Mouse (Mus musculus): ENCODE results near the gene Plscr2. TPM values are rescaled to one million over a fixed set of nuclear protein-coding genes. Genes with fewer than 3 reads are reported as not detected.

Gene Plscr2
- polyA plus RNA-seq, 1 experiment from 2014 or later = not detected

DNA sequence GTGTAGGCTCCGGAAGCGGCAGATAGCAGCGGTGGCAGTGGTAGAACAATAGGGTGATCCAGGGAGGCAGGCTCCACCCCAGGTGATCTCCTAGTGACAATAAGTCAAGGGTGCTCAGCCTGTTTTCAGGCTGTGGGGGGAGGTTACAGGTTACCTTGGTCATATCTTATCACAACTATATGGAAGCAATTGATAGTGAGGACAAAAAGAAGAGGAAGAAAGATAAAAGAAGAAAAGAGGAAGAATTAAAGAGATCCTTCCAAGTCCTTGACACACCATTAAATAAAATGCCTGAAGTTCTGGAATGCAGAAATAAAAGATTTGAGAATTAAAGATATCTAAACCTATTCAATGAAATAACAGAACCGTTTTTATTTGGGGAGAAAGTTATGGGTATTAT, 51.4 kb downstream of the Plscr2 start:
- Histone ChIP-seq H3K36me3 (ENCODE audit: control insufficient read depth, insufficient read depth, low read length) (no peaks in the 10 kb centered on the region), H3K9me3 (ENCODE audit: control insufficient read depth, low read length) (no peaks in the 10 kb centered on the region), H3K4me3 (ENCODE audit: low read depth, low read length) (no peak overlapping the region), H3K4me1 (ENCODE audit: control insufficient read depth, insufficient read depth, low read length) (no peaks in the 10 kb centered on the region), H3K4me2 (ENCODE audit: low read depth) (no peak overlapping the region), H3K27ac (ENCODE audit: low read depth, low read length) (no peak overlapping the region), H3K27me3 (ENCODE audit: control insufficient read depth, insufficient read depth, low read length) (no peaks in the 10 kb centered on the region), H3K9ac (ENCODE audit: low read length) (no peak overlapping the region)
- DNase-seq (ENCODE audit: low spot score) = no peak
- ATAC-seq (ENCODE audit: insufficient read depth, low FRiP score, low TSS enrichment) = no peak
- WGBS = 85% methylated on average over 4 of the region's 4 CpGs

DNA sequence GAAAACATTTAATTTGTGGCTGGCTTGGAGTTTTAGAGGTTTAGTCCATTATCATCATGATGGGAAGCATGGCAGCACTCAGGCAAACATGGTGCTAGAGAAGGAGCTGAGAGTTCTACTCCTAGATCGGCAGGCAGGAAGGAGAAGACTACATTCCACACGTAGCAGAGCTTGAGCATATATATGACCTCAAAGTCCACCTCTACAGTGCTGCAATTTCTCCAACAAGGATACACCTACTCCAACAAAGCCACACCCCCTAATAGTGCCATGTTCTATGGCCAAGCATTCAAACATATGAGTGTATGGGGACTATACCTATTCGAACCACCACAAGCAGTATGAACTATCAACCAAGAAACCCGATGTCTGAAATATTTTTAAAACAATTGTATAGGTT, 56.0 kb downstream of the Plscr2 start:
- Histone ChIP-seq H3K9ac (ENCODE audit: low read length) (no peak overlapping the region), H3K4me2 (ENCODE audit: low read depth) (no peak overlapping the region), H3K27me3 (ENCODE audit: control insufficient read depth, insufficient read depth, low read length) (no peaks in the 10 kb centered on the region), H3K27ac (ENCODE audit: low read depth, low read length) (no peak overlapping the region), H3K4me3 (ENCODE audit: low read depth, low read length) (no peak overlapping the region), H3K4me1 (ENCODE audit: control insufficient read depth, insufficient read depth, low read length) (no peaks in the 10 kb centered on the region), H3K36me3 (ENCODE audit: control insufficient read depth, insufficient read depth, low read length) (no peaks in the 10 kb centered on the region), H3K9me3 (ENCODE audit: control insufficient read depth, low read length) (no peaks in the 10 kb centered on the region)
- ATAC-seq (ENCODE audit: insufficient read depth, low FRiP score, low TSS enrichment) = no peak
- no peak for DNase-seq (ENCODE audit: low spot score)
- 91% methylated on average over 4 of the region's 4 CpGs for WGBS

DNA sequence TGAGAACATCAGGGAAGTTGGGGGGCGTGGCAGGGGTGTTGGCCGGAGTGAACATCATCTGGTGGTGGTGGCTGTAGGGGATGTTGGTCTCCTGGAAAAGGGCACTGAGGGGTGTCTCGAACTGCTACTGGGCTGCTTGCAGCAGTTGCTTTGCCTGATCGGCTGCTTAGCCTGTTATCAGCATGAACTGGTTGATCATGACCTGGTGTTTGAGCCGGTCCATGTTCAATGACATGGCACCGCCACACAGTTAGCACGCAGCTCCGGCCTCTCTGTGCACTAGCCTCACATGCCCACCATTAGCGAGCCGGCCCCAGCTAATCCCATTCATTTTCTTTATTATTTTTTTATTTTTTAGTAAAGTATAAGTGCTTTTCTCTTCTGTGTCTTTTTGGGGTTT, 59.4 kb downstream of the Plscr2 start:
- no peak for ATAC-seq (ENCODE audit: insufficient read depth, low FRiP score, low TSS enrichment)
- no peaks in the 10 kb centered on the region for H3K9me3 ChIP-seq (ENCODE audit: control insufficient read depth, low read length)
- H3K4me2 ChIP-seq (ENCODE audit: low read depth) = no peak overlapping the region
- H3K4me1 ChIP-seq (ENCODE audit: control insufficient read depth, insufficient read depth, low read length) = no peaks in the 10 kb centered on the region
- DNase-seq (ENCODE audit: low spot score) = no peak
- no peak overlapping the region for H3K27ac ChIP-seq (ENCODE audit: low read depth, low read length)
- H3K27me3 ChIP-seq (ENCODE audit: control insufficient read depth, insufficient read depth, low read length) = no peaks in the 10 kb centered on the region
- no peaks in the 10 kb centered on the region for H3K36me3 ChIP-seq (ENCODE audit: control insufficient read depth, insufficient read depth, low read length)
- WGBS = 94% methylated on average over 10 of the region's 10 CpGs
- no peak overlapping the region for H3K9ac ChIP-seq (ENCODE audit: low read length)
- no peak overlapping the region for H3K4me3 ChIP-seq (ENCODE audit: low read depth, low read length)

DNA sequence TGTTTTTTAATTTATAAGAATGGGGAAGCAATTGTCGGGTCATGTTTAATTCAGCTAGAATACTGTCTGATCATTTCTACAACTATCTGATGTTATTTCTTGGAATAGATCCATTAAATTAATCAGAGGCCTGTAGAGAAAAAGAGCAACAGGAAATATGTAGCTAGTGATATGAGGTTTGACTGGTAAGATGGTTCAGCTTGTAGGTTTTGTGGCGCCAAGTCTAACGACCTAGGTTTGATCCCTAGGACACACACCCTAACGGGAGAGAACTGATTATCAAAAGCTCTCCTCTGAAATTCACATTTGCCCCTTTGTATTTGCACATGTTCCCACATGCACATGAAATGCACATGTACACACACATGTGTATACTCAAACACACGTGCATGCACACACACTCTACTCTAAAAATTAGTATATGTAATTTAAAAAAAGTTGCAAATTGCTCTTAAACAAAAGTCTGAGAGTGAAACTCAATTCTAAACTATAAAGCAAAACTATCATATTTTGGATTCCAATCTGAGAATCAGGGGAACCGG, 59.9 kb downstream of the Plscr2 start:
- no peak overlapping the region for H3K4me3 ChIP-seq (ENCODE audit: low read depth, low read length)
- no peak for ATAC-seq (ENCODE audit: insufficient read depth, low FRiP score, low TSS enrichment)
- H3K9ac ChIP-seq (ENCODE audit: low read length) = no peak overlapping the region
- H3K36me3 ChIP-seq (ENCODE audit: control insufficient read depth, insufficient read depth, low read length) = no peaks in the 10 kb centered on the region
- H3K4me1 ChIP-seq (ENCODE audit: control insufficient read depth, insufficient read depth, low read length) = no peaks in the 10 kb centered on the region
- no peaks in the 10 kb centered on the region for H3K27me3 ChIP-seq (ENCODE audit: control insufficient read depth, insufficient read depth, low read length)
- H3K27ac ChIP-seq (ENCODE audit: low read depth, low read length) = no peak overlapping the region
- H3K4me2 ChIP-seq (ENCODE audit: low read depth) = no peak overlapping the region
- WGBS = 94% methylated on average over 6 of the region's 6 CpGs
- DNase-seq (ENCODE audit: low spot score) = no peak
- no peaks in the 10 kb centered on the region for H3K9me3 ChIP-seq (ENCODE audit: control insufficient read depth, low read length)

DNA sequence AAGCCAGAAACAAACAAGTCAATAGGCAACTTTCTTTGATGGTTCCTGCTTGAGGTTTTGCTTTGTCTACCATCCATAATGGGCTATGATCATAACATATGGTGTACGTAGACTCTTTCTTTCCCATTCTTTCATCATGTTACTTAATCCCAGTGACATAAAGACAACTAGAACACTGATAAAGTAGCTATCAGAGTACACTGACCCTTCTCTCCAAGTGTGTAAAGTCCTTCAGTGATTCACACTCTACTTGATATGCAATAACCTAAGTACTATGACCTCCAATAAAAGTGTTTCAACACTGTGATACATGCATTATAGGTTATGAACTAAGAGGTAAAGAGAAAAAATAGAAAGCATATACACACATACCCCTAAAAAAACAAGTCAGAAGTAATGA, 61.7 kb downstream of the Plscr2 start:
- ATAC-seq (ENCODE audit: insufficient read depth, low FRiP score, low TSS enrichment) (no peak), DNase-seq (ENCODE audit: low spot score) (no peak)
- no peaks in the 10 kb centered on the region for H3K9me3 ChIP-seq (ENCODE audit: control insufficient read depth, low read length)
- no peak overlapping the region for H3K4me3 ChIP-seq (ENCODE audit: low read depth, low read length)
- no peak overlapping the region for H3K27ac ChIP-seq (ENCODE audit: low read depth, low read length)
- no peak overlapping the region for H3K4me2 ChIP-seq (ENCODE audit: low read depth)
- H3K36me3 ChIP-seq (ENCODE audit: control insufficient read depth, insufficient read depth, low read length) = no peaks in the 10 kb centered on the region
- no peak overlapping the region for H3K9ac ChIP-seq (ENCODE audit: low read length)
- H3K27me3 ChIP-seq (ENCODE audit: control insufficient read depth, insufficient read depth, low read length) = no peaks in the 10 kb centered on the region
- 84% methylated on average over 1 of the region's 1 CpGs for WGBS
- no peaks in the 10 kb centered on the region for H3K4me1 ChIP-seq (ENCODE audit: control insufficient read depth, insufficient read depth, low read length)

DNA sequence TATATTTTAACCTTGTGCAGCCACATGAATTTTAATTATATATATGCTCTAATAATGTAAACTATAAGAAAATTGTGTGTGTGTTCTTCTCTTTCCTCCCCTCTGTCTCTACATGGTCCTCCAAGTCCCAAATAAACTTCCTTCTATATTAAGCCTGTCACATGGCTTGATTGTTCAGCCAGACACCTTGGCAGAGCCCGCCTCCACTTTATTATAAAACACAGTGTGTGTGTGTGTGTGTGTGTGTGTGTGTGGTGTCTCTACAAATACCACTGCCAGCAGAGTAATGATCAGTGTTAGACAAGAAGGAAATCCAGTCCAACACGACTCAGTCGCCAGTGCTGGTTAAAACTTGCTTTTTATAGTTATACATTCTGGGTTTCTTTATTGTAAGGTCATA, 62.3 kb downstream of the Plscr2 start:
- H3K9me3 ChIP-seq (ENCODE audit: control insufficient read depth, low read length) = no peaks in the 10 kb centered on the region
- no peak overlapping the region for H3K4me2 ChIP-seq (ENCODE audit: low read depth)
- no peak overlapping the region for H3K27ac ChIP-seq (ENCODE audit: low read depth, low read length)
- no peak overlapping the region for H3K4me3 ChIP-seq (ENCODE audit: low read depth, low read length)
- H3K9ac ChIP-seq (ENCODE audit: low read length) = no peak overlapping the region
- no peak for ATAC-seq (ENCODE audit: insufficient read depth, low FRiP score, low TSS enrichment)
- 86% methylated on average over 3 of the region's 3 CpGs for WGBS
- no peak for DNase-seq (ENCODE audit: low spot score)
- no peaks in the 10 kb centered on the region for H3K27me3 ChIP-seq (ENCODE audit: control insufficient read depth, insufficient read depth, low read length)
- H3K36me3 ChIP-seq (ENCODE audit: control insufficient read depth, insufficient read depth, low read length) = no peaks in the 10 kb centered on the region
- no peaks in the 10 kb centered on the region for H3K4me1 ChIP-seq (ENCODE audit: control insufficient read depth, insufficient read depth, low read length)

DNA sequence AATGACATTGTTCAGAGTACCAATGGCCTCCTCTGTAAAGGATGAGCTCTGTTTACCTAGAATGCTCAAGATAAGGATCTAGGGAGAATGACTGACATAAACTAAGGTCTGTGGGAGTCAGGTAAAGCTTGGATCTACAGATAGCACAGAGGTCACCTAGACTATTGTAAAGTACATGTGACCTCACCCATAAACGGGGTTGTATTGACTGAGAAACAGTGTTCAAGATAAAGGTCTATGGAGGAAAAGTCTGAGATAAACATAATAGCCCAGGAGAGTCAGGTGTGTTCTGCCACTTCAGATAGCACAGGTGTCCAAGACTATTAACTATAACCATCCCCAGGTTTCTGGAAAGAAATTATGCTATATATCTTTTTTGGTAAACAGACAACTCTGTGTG, 63.6 kb downstream of the Plscr2 start:
- H3K4me1 ChIP-seq (ENCODE audit: control insufficient read depth, insufficient read depth, low read length) = no peaks in the 10 kb centered on the region
- H3K4me2 ChIP-seq (ENCODE audit: low read depth) = no peak overlapping the region
- H3K9ac ChIP-seq (ENCODE audit: low read length) = no peak overlapping the region
- no peak overlapping the region for H3K4me3 ChIP-seq (ENCODE audit: low read depth, low read length)
- no peaks in the 10 kb centered on the region for H3K9me3 ChIP-seq (ENCODE audit: control insufficient read depth, low read length)
- DNase-seq (ENCODE audit: low spot score) = no peak
- no peaks in the 10 kb centered on the region for H3K27me3 ChIP-seq (ENCODE audit: control insufficient read depth, insufficient read depth, low read length)
- WGBS = 81% methylated on average over 1 of the region's 1 CpGs
- no peak overlapping the region for H3K27ac ChIP-seq (ENCODE audit: low read depth, low read length)
- ATAC-seq (ENCODE audit: insufficient read depth, low FRiP score, low TSS enrichment) = no peak
- H3K36me3 ChIP-seq (ENCODE audit: control insufficient read depth, insufficient read depth, low read length) = no peaks in the 10 kb centered on the region

Small RNA genes within 50 kb of the gene (microRNA-seq; reads per million reads assigned to microRNA genes)
- not detected for gene Mir6386

Other genes with a start within 250 kb of the Plscr2 start
- not detected in 2 replicates for gene Plscr5, start 82.7 kb upstream of the Plscr2 start, polyA plus RNA-seq (2014; fragmentation: Nextera tagmentation; extraction: Ambion mirVana)
- 27.9 and 34.8 TPM in 2 replicates for gene Plscr1, start 25.9 kb upstream of the Plscr2 start, polyA plus RNA-seq (2014; fragmentation: Nextera tagmentation; extraction: Ambion mirVana)
- not detected in 2 replicates for gene 1700057G04Rik, start 33.8 kb downstream of the Plscr2 start, polyA plus RNA-seq (2014; fragmentation: Nextera tagmentation; extraction: Ambion mirVana)
- 1.8 and 2.6 TPM in 2 replicates for gene Plscr4, start 181.8 kb downstream of the Plscr2 start, polyA plus RNA-seq (2014; fragmentation: Nextera tagmentation; extraction: Ambion mirVana)